Mouse (Mus musculus) lung, postnatal 0 days (tissue): ENCODE results near the gene Pgm2l1.

Experiments used
- CTCF ChIP-seq: IDR thresholded peaks from 2 replicates; pipeline ENCODE4 v1.5.1; 2016; ENCODE audit warnings: antibody characterized with exemption, mild to moderate bottlenecking
- EP300 ChIP-seq: IDR thresholded peaks from 2 replicates; pipeline ENCODE4 v1.6.1; 2016; ENCODE audit warnings: antibody characterized with exemption, mild to moderate bottlenecking, control low read depth

DNA sequence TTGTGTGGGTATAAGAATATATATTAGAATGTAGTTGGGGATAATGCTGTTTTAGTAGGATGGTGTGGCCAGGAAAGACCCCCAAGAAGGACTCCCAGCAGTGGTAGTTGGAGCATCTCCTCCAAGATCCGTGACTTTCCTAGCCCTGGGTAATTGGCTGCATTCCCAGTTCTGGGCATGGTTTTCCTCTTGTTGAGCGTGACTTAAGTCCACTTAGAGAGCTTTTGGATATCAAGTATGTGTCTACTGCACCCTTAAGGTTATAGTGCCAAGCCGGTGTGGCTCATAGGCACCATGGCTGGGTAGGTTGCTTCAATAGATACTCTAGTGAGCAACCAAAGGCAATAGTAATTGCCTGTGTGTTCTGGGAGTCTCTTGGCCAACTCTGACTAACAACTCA lies 96.5 kb downstream of the Pgm2l1 start:
- no peak for TF ChIP-seq EP300
- no peak for TF ChIP-seq CTCF
